Mouse (Mus musculus): ENCODE results near the gene Tsc22d1.

The Tsc22d1 gene

GRCm38 (mm10) chr14:76520606-76521005, 105.8 kb downstream of the Tsc22d1 start:
- DNase-seq, result no peak

DNA sequence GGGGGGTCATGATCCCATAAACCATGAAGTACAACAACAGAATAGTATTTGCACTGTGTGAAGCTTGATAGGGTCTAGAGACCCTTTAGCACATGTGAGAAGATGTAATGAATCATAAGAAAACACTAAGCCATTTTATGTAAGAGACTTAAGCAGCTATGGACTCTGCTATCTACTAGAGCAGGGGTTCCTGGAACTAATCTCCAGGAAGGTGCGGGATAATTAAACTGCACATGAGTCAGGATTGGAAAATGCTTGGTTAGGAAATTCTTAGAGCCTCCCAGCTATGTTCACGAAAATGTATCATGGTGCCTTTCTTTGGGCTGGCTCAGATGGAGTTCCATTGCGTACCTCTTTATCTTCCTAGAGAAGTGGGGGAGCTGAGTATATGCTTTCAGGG, 106.5 kb downstream of the Tsc22d1 start:
- no peak for DNase-seq

GRCm38 (mm10) chr14:76523344-76523743, 108.6 kb downstream of the Tsc22d1 start:
- no peak for DNase-seq

DNA sequence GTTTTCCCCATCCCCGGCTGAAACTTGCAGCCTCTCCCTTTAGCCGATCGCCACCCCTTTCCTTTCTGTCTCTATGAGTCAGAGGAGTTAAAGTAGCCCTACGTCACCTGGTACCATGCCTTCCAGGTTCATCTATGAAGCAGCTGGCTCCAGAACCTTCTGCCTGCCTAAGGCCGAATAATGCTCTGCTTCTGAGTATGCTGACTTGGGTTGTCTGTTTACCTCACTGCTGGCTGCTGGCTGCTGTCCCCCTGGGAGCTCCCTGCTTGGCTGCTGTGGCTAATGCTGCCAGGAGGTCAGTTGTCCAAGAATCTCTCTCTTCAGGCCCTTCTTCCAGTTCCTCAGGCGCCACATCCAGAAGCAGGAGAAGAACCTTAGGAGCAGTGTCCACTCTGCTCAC, 111.7 kb downstream of the Tsc22d1 start:
- DNase-seq, result no peak

DNA sequence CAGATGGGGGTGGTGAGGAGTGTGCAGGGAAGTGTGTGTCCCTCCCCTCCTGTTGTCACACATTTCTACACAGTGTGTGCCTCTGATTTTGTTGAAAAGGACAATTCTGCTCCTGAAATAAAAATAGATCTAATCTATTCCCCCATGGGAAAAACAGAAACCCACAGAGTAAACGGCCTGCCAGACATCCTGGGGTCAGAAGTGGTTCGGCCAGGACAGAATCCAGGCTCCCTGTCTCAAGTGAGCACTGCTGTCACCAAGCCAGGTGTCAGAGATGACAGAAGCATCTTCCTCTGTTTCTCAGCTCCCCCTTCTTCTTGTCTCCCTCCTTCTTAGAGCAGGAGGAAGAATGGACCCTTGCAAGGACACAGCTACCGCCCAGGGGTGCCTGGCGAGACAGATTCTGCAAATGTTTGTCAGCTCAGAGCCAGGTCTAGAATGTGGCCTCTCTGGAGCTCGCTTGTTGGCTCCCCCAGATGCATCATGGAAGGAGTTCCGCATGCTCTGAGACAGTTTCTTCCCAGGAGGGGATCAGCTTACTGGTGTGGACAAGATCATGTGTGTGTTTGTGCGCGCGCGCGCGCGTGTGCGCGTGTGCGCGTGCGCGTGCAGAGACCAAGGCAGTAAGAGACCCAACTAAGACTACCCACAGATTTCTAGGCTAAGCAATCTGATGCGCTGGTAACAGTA, 112.4 kb downstream of the Tsc22d1 start:
- peak in 1 of 2 experiments; percentile 36 for DNase-seq

DNA sequence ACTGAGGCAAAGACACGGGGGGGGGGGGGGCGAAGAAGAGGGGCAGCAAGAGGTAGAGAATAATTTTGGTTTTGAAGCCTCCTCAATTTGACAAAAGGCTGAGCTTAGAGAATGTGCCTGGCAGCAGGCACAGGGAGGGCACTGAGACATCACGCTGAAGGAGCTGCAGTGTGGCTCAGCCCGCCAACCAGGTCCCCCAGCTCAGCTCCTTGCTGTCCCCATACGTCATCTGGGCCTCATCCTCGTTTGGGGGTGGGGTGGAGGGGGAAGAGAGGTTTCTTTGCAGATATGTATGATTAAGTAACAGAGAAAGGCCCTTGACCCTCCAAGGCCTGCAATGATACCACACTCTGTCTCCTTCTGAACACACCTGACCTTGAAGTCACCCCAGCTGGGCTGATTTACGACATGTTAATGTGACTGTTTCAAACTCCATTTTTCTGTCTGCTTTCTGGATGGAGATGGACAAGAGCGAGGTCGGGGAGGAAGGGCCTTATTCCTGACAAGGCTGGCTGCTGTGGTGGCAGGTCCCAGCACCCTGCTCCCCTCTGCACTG, 113.1 kb downstream of the Tsc22d1 start:
- DNase-seq, result no peak

DNA sequence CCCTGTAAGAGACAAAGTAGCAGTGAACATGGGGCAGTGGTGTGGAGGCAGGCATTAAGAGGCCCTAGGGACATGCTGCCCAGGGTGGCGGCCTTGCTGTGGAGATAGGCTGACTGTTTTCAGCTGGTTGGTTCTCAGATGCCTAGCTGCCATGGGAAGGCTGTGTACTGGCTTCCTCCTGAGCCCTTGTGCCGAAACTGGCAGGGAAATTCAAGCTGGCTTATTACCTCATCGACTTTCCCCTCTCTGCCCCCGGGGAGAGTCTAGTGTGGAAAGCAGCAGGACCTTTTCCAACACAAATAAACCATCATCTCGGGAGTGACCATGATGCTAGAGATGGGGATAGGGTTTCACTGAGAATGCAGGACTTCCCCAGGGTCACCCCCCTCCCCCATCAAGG, 113.9 kb downstream of the Tsc22d1 start:
- DNase-seq, result no peak

GRCm38 (mm10) chr14:76531027-76531660, 116.4 kb downstream of the Tsc22d1 start:
- DNase-seq, result no peak

GRCm38 (mm10) chr14:76532257-76533169, 117.8 kb downstream of the Tsc22d1 start:
- peak; percentile 68 to 74 for DNase-seq

DNA sequence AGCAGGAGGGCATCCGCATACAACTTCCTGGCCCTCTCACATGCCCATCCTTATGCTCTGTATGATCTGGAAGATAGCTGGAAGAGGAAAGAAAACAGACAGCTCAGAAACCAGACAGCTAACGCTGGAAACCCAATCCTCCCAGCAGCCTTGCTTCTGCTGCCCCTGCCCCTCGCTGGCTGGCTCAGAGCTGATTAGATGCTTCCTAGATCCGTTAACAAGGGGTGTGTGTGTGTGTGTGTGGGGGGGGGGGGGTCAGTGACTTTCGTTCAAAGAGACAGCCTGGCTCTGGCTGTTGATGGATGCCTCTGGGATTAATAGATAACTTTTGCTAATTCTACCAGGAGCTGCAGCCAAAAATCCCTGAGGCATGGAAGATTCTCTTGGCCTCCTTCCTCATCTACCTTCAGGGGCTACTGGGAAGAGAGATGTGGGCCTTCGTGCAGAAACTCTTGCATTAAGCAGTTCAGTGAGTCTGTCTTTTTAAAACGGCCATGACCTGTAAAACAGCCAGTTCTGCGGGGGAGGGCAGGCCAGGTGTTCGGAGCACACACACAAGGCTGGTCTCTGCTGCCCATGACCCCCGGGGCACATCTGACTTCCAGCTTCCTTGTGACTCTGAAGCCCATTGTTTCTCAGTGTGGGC, 118.5 kb downstream of the Tsc22d1 start:
- peak; percentile 41 to 50 for DNase-seq

DNA sequence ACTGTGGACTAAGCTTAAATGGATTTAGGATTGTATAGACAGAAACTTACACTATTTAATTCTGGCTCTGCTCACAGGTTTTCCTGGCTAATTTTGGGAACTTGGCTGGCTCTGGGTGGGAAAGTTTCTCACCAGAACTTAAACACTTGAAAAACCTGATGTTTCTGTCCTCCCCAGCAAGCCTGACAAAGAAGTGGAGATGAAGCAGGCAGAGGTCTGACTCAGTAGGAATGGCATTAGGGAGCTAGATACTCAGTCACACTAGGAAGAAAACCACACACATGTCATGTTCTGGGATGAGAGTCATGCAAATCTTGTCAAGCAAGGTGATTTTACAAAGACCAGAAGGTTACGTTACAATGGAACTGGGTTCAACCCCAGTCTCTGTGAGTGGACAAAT, 120.3 kb downstream of the Tsc22d1 start:
- DNase-seq, result no peak

DNA sequence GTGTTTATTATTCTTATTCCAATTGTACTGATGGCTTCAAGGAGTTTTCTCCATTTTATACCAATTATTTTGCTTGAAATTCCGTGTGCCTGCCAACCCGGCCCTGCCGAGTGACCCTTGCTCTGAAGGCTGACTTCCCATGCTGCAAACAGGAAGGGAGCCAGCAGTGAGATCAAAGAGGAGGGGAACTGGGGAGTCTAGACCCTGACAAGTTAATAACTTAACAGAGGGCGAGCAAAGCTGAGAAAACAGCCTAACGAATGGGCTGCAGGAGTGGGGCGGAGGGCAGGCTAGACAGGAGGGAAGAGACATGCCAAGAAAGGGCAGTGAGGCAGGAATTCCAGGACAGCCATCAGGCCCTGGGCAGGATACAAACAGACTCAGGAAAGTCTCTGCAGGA, 122.2 kb downstream of the Tsc22d1 start:
- no peak for DNase-seq

- DNase-seq, result no peak
Observed at GRCm38 (mm10) chr14:76540005-76540670, 125.4 kb downstream of the Tsc22d1 start.

GRCm38 (mm10) chr14:76541341-76541740, 126.6 kb downstream of the Tsc22d1 start:
- no peak for DNase-seq

DNA sequence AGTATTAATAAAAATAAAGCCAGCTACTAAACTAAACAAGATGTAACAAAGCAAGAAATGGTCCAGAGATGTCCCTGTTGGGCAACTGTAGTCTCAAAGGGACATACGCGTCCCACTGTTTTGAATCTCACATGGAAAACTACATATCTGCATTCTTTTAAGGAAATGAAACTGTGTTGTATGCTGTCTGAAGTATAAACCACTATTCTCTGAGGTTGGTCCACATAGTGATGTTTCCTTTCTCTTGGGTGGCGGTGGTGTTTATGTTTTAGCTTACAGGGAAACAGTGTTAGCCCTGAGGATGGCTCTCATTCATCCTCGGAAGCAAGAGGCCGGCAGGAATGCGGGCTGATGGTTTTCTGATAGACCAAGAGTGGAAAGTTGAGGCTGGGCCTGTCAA, 129.4 kb downstream of the Tsc22d1 start:
- no peak for DNase-seq

- no peak for DNase-seq
Observed at GRCm38 (mm10) chr14:76555263-76556030, 140.7 kb downstream of the Tsc22d1 start.

DNA sequence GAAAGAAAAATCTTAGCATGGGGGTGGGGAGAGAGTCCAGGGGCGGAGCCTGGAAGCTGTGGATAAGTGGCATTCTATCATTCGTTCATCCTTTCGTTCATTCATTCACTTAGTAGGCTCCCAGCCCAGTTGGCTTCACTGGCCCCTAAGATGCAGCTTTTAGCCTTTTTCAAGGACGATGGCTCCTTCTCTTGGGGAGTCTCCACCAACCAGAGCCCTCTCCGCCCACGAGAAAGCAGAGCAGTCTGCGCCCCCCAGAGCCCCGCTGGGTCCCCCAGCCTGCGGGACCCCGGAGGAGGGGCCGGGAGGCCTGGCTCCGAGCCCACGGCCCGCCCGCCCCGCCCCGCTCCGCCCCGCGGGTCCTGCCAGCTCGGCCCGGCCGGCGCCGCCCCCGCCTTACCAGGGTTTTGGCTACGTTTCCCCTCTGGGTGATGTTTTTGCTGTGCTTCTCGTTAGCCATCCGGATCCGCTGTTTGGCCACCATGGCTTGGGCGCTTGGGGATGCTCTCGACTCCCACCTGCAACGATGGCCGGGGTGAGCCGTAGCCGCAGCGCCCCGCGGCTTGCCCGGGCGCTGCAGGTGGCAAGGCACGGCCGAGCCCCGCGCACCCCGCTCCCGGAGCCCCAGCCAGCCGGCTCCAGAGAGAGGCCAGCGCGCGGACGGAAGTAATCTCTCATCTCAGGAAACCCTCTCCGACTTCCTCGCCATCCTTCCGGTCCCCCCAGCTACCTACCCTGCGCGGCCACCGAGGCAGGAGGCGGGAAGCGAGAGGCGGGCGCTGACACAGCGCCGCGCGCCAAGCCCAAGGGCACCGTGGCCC, 141.5 kb downstream of the Tsc22d1 start:
- peak; percentile 88 to 91 for DNase-seq

GRCm38 (mm10) chr14:76556852-76557208, 142.1 kb downstream of the Tsc22d1 start, which contains the start of gene Serp2:
Gene Serp2 (minus strand): TSS chr14:76556889.
- DNase-seq, result no peak

Measured in cerebellum, postnatal 14 days (tissue).